Comparison of ENCODE assay signal across 10 mouse cellular contexts in the genomic region with DNA sequence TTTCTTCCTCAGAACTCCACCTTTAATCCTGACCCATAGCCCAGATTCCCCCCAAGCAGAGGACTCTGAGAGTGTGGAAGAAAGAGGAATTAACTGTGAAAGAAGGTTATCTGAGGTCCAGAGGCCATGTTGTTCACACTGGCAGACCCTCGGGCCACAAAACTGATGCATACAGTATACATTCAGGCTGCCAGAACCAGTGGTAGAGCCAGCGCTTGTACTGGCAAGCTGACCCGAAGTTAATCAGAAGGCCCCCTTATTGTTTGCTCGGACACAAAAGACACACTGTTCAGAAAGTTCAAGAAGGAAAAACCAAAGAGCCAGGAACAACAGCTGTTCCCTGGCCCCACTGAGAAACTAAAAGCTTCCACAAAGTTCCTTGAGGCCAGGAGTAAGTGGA.
A peak's percentile ranks its signal among the peaks of the same experiment; 100 is the strongest.
DNase-seq lines count a peak whose midpoint lies in the region; ATAC-seq and TF ChIP-seq lines count a peak whose summit lies in the region.
"Had no signal": no experiment of that assay in that cellular context is flagged by ENCODE, and none has a peak within 500 bp of the region (broad histone marks: within the 10 kb centered on the region; RNA-seq: fewer than 3 reads in every experiment).

No protein-coding gene starts in this region.

- peak; percentile 48 for DNase-seq in embryo, embryonic 10.5 days (ENCODE audit: low spot score)
- no peak for DNase-seq in embryo, embryonic 9.5 days (ENCODE audit: extremely low spot score)
- no peak for DNase-seq in limb, embryonic 14.5 days (ENCODE audit: low spot score)
- DNase-seq in stomach, postnatal 0 days (ENCODE audit: low spot score) = peak; percentile 24
- DNase-seq in adrenal gland, postnatal 25 days = no peak
- no peak for DNase-seq in urinary bladder, postnatal 25 days (ENCODE audit: low spot score)
- DNase-seq: gastrocnemius, postnatal 14 days had no signal

- H3K4me3 ChIP-seq in megakaryocyte, embryonic 14.5 days (replicated peaks) = peak overlapping the region; percentile 57
- H3K4me3 ChIP-seq in limb, embryonic 14.5 days (replicated peaks; ENCODE audit: low read length) = peak overlapping the region; percentile 30; the same call in 1 of the 2 replicates
- H3K4me3 ChIP-seq in stomach, postnatal 0 days (ENCODE audit: low read depth, low read length) = peak overlapping the region; percentile 47

- H3K4me2 ChIP-seq in limb, embryonic 14.5 days (replicated peaks; ENCODE audit: low read depth, low read length, severe bottlenecking) = peak overlapping the region; percentile 57
- H3K4me2 ChIP-seq in stomach, postnatal 0 days (replicated peaks; ENCODE audit: low read depth) = peak overlapping the region; percentile 65

- no peaks in the 10 kb centered on the region for H3K27me3 ChIP-seq in megakaryocyte, embryonic 14.5 days (replicated peaks)
- H3K27me3 ChIP-seq in limb, embryonic 14.5 days (ENCODE audit: control insufficient read depth, insufficient read depth, low read length) = no peaks in the 10 kb centered on the region
- H3K27me3 ChIP-seq in stomach, postnatal 0 days (ENCODE audit: control insufficient read depth, insufficient read depth, low read length) = no peaks in the 10 kb centered on the region

- 76% methylated on average over 4 of the region's 4 CpGs for WGBS in limb, embryonic 14.5 days
- WGBS in stomach, postnatal 0 days = 11% methylated on average over 4 of the region's 4 CpGs

- ATAC-seq in megakaryocyte, adult 5-6 weeks (ENCODE audit: poor library complexity, severe bottlenecking) = no peak
- no peak for ATAC-seq in limb, embryonic 14.5 days (ENCODE audit: low FRiP score, low read depth)
- no peak for ATAC-seq in stomach, postnatal 0 days (ENCODE audit: low FRiP score, low TSS enrichment)

- H3K9me3 ChIP-seq in megakaryocyte, embryonic 14.5 days = no peaks in the 10 kb centered on the region
- no peaks in the 10 kb centered on the region for H3K9me3 ChIP-seq in limb, embryonic 14.5 days (ENCODE audit: control insufficient read depth, low read length)
- no peaks in the 10 kb centered on the region for H3K9me3 ChIP-seq in stomach, postnatal 0 days (ENCODE audit: control insufficient read depth, low read length)

- H3K27ac ChIP-seq in limb, embryonic 14.5 days (replicated peaks; ENCODE audit: low read depth, low read length) = no peak overlapping the region
- peak overlapping the region; percentile 94 for H3K27ac ChIP-seq in stomach, postnatal 0 days (replicated peaks)
- H3K27ac ChIP-seq: liver, embryonic 14.5 days had no signal

- no peak for TF ChIP-seq POLR2A in limb, embryonic 14.5 days (IDR thresholded peaks at IDR 0.05; ENCODE audit: borderline replicate concordance, extremely low read depth, insufficient read depth, insufficient read length)

- 0 out of 2 replicates have a peak overlapping the region, but pooled peaks have one; percentile 13 for H3K9ac ChIP-seq in limb, embryonic 14.5 days (ENCODE audit: low read depth, low read length, severe bottlenecking)
- peak overlapping the region; percentile 65 for H3K9ac ChIP-seq in stomach, postnatal 0 days (ENCODE audit: low read length)
- H3K9ac ChIP-seq: liver, embryonic 14.5 days had no signal

- peaks cover 85% of the 10 kb centered on the region for H3K4me1 ChIP-seq in megakaryocyte, embryonic 14.5 days
- peaks cover 35% of the 10 kb centered on the region for H3K4me1 ChIP-seq in limb, embryonic 14.5 days (ENCODE audit: control insufficient read depth, insufficient read depth, low read length)
- 0 out of 2 replicates have a peak, but pooled peaks cover 2% of the 10 kb centered on the region for H3K4me1 ChIP-seq in stomach, postnatal 0 days (replicated peaks; ENCODE audit: control insufficient read depth, insufficient read depth)

- no peak for TF ChIP-seq CTCF in stomach, postnatal 0 days (IDR thresholded peaks at IDR 0.05; ENCODE audit: low read depth)

- no peak for TF ChIP-seq EP300 in stomach, postnatal 0 days (optimal IDR thresholded peaks at IDR 0.05)

- no peaks in the 10 kb centered on the region for H3K36me3 ChIP-seq in megakaryocyte, embryonic 14.5 days (replicated peaks; ENCODE audit: low read length)
- H3K36me3 ChIP-seq in limb, embryonic 14.5 days (ENCODE audit: control insufficient read depth, insufficient read depth, low read length) = peaks cover 9% of the 10 kb centered on the region; the same call in 1 of the 2 replicates
- H3K36me3 ChIP-seq in stomach, postnatal 0 days (ENCODE audit: control insufficient read depth, insufficient read depth, low read length) = no peaks in the 10 kb centered on the region

Comparison
In these comparisons a context has a peak if more than half of its experiments do, and no peak if none do; other contexts are left out.
1. DNase-seq: peak in embryo, embryonic 10.5 days (single experiment) and stomach, postnatal 0 days (single experiment); none in embryo, embryonic 9.5 days (single experiment), limb, embryonic 14.5 days (single experiment), adrenal gland, postnatal 25 days (single experiment) and urinary bladder, postnatal 25 days (single experiment).
2. Peak in every context shown above with its lines, with median percentiles within 50 percentile points of each other: H3K4me3 ChIP-seq.